Mouse (Mus musculus): ENCODE measurements around the gene Tns1. TPM values are rescaled to one million over a fixed set of nuclear protein-coding genes. Genes with fewer than 3 reads are reported as not detected.

The Tns1 gene
- total and polyA plus RNA-seq, 3 experiments, result 0.40 to 3.6 (median 0.89) TPM

DNA sequence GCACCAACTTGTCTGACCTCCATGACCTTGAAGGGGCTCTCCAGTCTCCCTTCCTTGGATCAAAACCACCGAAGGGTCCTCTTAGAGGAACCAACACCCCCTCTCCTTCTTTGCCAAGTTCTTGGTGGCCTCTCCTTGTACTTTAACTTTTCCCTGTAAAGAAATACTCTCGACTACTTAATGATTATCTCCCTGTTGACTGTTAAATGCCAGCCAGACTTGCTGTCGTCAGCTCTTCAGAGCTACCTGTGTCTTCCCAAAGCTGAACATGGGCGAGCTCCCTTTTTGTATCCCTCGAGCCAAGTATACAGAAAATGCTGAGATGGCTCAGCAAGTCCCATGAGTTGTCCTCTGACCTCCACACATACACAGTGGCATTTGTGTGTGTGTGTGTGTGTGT lies 30.8 kb downstream of the Tns1 start:
- Histone ChIP-seq H3K9me3 (replicated peaks; ENCODE audit: low read length) (no peaks in the 10 kb centered on the region), H3K27me3 (replicated peaks) (peaks cover 45% of the 10 kb centered on the region), H3K4me1 (ENCODE audit: control insufficient read depth in 1 of 2, insufficient read depth in 2 of 2) (peaks cover 2 to 45% of the 10 kb centered on the region in 2 experiments; a peak in 2 of 4 replicates), H3K9ac (ENCODE audit: insufficient read depth, low read depth) (no peak overlapping the region), H3K27ac (ENCODE audit: insufficient read depth, low read depth) (no peak overlapping the region), H3K4me2 (ENCODE audit: insufficient read depth, low read depth, poor library complexity, severe bottlenecking) (no peak overlapping the region), H3K4me3 (replicated peaks in 1 of 3; ENCODE audit: low read depth in 2 of 3, low read length in 2 of 3, poor library complexity in 1 of 3) (no peak overlapping the region), H3K79me2 (replicated peaks; ENCODE audit: control insufficient read depth, extremely low read depth, insufficient read depth, poor library complexity, severe bottlenecking) (no peaks in the 10 kb centered on the region), H3K36me3 (replicated peaks in 1 of 2; ENCODE audit: control insufficient read depth in 1 of 2, insufficient read depth in 1 of 2, low read length in 1 of 2) (no peaks in the 10 kb centered on the region)
- in situ Hi-C loops (cut with MboI; ENCODE audit: low pct_ligation_motif_present, low pct_unique_long_range_greater_than_20kb, low sequenced_read_pairs), result no loop called here
- dilution Hi-C loops (cut with MboI; ENCODE audit: extremely low pct_ligation_motif_present, extremely low pct_unique_long_range_greater_than_20kb, low sequenced_read_pairs), result no loop called here
- DNase-seq (ENCODE audit: extremely low read depth), result no peak
- TF ChIP-seq ELF1 (IDR thresholded peaks at IDR 0.05; ENCODE audit: low read depth, low read length) (no peak), SIN3A (IDR thresholded peaks at IDR 0.05; ENCODE audit: low read length) (no peak), USF2 (conservative IDR thresholded peaks at IDR 0.05; ENCODE audit: low read depth, low read length) (no peak), MEF2A (IDR thresholded peaks at IDR 0.05; ENCODE audit: borderline replicate concordance, low read depth, low read length) (no peak), ZC3H11A (IDR thresholded peaks at IDR 0.05; ENCODE audit: low read depth, low read length) (no peak), MAX (IDR thresholded peaks at IDR 0.05; ENCODE audit: low read length) (no peak), KAT2A (IDR thresholded peaks at IDR 0.05; ENCODE audit: insufficient replicate concordance, low read length) (no peak), TBP (conservative IDR thresholded peaks at IDR 0.05; ENCODE audit: low read depth, low read length) (no peak), POLR2A (IDR thresholded peaks at IDR 0.05; ENCODE audit: low read depth, low read length) (no peak), JUN (IDR thresholded peaks at IDR 0.05; ENCODE audit: insufficient read depth, low read depth, low read length) (no peak)

DNA sequence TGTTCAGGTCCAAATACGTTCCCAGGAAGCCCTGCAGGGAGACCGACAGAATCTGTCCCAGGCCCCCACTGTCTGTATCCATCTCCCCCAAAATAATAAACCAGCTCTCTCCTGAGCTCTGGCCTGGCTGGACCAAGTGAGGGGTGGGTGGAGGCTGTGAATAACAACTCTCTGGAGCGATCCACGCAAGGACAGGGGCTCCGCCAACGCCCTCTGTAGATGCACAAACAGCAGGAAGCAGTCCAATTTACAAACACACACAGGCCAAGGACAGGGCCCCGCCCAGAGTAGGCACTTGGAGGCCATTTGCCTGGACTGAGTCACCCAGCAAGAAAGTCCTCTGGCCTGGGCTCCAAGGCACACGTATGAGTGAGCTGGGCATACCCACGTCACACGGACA lies 32.0 kb downstream of the Tns1 start:
- Histone ChIP-seq H3K9me3 (replicated peaks; ENCODE audit: low read length) (no peaks in the 10 kb centered on the region), H3K4me1 (ENCODE audit: control insufficient read depth in 1 of 2, insufficient read depth in 2 of 2) (peaks cover 2 to 54% of the 10 kb centered on the region in 2 experiments; a peak in 2 of 4 replicates), H3K27ac (ENCODE audit: insufficient read depth, low read depth) (no peak overlapping the region), H3K4me3 (replicated peaks in 1 of 3; ENCODE audit: low read depth in 2 of 3, low read length in 2 of 3, poor library complexity in 1 of 3) (no peak overlapping the region), H3K36me3 (replicated peaks in 1 of 2; ENCODE audit: control insufficient read depth in 1 of 2, insufficient read depth in 1 of 2, low read length in 1 of 2) (no peaks in the 10 kb centered on the region), H3K27me3 (replicated peaks) (peaks cover 35% of the 10 kb centered on the region), H3K79me2 (replicated peaks; ENCODE audit: control insufficient read depth, extremely low read depth, insufficient read depth, poor library complexity, severe bottlenecking) (no peaks in the 10 kb centered on the region), H3K9ac (ENCODE audit: insufficient read depth, low read depth) (no peak overlapping the region), H3K4me2 (ENCODE audit: insufficient read depth, low read depth, poor library complexity, severe bottlenecking) (no peak overlapping the region)
- TF ChIP-seq E2F4 (IDR thresholded peaks at IDR 0.05; ENCODE audit: insufficient replicate concordance, low read depth, low read length) (no peak), SMC3 (IDR thresholded peaks at IDR 0.05; ENCODE audit: low read depth, low read length) (no peak), MAZ (IDR thresholded peaks at IDR 0.05; ENCODE audit: low read depth, low read length) (no peak), UBTF (IDR thresholded peaks at IDR 0.05; ENCODE audit: low read depth, low read length) (no peak), NRF1 (IDR thresholded peaks at IDR 0.05; ENCODE audit: low read depth, low read length) (no peak), BHLHE40 (IDR thresholded peaks at IDR 0.05; ENCODE audit: low read depth, low read length) (no peak), POLR2AphosphoS2 (IDR thresholded peaks at IDR 0.05; ENCODE audit: low read depth, low read length) (no peak), JUN (IDR thresholded peaks at IDR 0.05; ENCODE audit: insufficient read depth, low read depth, low read length) (no peak), KAT2A (IDR thresholded peaks at IDR 0.05; ENCODE audit: insufficient replicate concordance, low read length) (no peak), ETS1 (conservative IDR thresholded peaks at IDR 0.05; ENCODE audit: low read depth, low read length) (no peak)
- DNase-seq (ENCODE audit: extremely low read depth), result no peak
- in situ Hi-C loops (cut with MboI; ENCODE audit: low pct_ligation_motif_present, low pct_unique_long_range_greater_than_20kb, low sequenced_read_pairs), result no loop called here
- dilution Hi-C loops (cut with MboI; ENCODE audit: extremely low pct_ligation_motif_present, extremely low pct_unique_long_range_greater_than_20kb, low sequenced_read_pairs), result no loop called here

Data from CH12.LX (cell line).